Mouse (Mus musculus): ENCODE measurements at regions not wholly inside any gene's neighbourhood (a gene's known extent, or its start where the extent isn't known, plus 50 kb on each side); places are given as distances from the start of the nearest gene placed in this dataset.

DNA sequence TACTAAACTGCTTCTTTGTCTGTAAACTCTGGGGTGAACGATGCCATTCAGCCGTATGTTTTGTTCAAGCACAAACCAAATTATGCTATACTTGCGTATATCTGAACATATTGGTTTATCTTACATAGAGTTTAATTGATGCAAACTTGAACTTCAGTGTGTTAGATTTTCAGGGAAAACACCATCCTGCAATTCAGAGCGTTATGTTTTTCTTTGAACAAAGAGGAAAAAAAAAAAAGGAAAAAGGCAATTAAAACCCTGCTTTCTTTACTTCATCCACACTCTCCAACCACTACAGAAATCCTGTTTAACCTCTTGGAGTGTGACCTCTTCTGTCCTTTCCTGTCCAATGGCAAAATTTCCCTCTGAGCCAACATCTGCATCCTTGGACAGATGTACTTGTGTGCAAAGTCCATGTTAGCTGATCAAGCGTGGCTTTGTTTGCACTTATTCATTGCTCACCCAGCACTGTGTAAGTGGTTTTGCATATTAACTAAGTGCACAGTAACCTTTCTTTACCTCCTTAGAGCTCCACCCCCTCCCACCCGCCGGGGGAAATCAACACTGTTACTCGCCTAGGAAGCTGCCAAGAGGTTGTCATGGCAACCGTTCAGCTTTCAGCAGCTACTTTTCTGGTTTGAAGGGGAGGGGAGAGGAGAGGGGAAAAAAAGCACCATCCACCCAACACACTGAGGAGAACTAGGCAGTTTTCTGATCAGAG, 174.4 kb upstream of the Klf12 start:
- in situ Hi-C loops (cut with MboI, MseI): no loop called here

DNA sequence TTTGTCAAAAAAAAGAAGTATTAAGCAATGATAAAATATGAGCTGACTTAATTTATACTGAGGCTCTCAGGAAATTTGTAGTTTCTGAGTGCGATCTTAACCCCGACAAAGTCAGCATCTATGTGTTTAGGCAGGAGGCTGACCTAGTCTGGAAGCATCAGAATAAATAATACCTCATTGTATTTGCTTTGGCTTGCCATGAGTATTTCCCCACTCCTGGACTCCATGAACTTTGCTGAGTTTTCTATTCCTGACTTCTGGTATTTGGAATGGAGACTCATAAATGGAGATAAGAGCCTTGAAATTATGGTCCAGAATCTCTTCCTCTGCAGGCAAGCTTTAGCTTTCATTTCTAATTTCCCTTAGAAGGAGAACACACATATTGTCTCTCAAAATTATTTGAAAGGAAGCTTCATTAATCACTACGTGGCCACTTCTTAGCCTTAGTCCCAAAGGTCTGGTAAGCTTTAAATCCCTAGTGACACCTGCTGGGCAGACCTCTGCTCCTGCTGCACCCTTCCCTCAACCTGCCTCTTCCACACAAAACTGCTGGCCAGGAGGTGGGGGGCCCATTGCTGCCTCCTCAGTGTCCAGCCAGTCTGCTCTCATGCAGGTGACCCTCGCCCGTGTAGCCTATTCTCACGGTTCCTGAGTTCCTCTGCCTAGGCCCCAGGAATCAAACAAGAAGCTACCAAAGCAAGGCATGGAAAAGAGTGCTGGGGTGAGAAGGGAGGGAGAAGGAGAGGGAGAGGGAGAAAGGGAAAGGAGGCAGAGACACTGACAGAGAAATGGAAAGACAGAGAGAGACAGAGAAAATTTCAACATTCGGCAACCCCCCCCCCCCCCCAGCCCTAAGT, 173.6 kb upstream of the Klf12 start:
- in situ Hi-C loops (cut with MboI, MseI): no loop called here

DNA sequence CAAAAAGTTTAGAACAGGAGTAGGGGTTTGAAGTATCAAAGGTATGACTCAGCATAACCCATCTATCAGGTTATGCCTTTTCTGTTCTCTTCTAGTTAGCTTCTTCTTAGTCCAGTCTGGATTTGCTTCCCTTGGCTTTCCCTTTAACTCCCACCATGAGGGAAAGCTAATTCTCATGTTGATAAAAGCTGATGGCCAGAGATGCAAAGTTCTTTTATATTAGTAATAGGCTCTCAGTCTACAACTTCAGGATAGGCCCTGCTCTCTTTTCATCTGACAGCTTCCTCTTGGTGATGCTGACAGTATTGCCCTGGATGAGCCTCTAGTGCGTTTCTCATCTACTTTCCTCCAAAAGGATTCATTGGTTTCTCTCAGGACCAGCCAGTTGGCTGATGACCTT, 161.7 kb upstream of the Klf12 start:
- in situ Hi-C loops (cut with MboI, MseI): loop anchor here in 1 of 2 experiments (25.0 kb wide), 1 partner anchor 1109 kb away; no protein-coding TSS in a partner anchor

DNA sequence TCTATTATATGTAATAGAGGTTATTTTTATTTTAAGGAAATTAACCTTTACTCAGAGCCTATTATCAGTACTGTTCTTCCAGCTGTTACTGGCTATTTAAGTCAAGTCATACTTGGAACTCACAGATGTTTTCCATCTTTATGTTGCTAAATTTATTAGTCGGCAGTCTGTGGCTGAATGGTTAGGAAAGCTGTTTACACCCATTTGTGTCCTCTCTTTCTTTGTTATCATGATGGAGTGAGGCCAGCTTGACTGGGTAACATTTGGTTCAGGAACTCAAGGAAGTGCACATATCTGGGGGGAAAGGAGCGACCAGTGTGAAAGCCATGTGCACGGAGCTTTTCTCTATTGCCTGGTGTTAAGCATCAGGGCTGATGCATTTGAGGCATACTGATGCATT, 160.4 kb upstream of the Klf12 start:
- in situ Hi-C loops (cut with MboI, MseI): loop anchor here in 1 of 2 experiments (25.0 kb wide), 1 partner anchor 1108 kb away; no protein-coding TSS in a partner anchor

DNA sequence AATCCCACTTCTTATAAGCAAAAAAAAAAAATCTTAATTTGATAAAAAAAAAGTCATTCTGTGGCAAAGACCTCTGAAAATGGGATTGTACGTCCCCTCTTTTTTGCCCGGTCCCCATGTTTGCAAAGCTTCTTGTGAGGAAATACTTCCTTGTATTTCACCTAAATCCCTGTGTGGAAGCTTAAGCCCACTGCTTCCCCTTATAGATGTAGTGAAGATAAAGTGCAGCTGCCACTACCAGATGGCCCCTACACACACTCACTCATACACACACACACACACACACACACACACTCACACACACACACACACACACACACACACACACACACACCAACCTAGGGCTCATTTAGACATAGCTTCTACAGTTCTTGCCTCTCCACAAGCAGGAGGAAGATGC, 159.6 kb upstream of the Klf12 start:
- in situ Hi-C loops (cut with MboI, MseI): loop anchor here in 1 of 2 experiments (25.0 kb wide), 1 partner anchor 1107 kb away; no protein-coding TSS in a partner anchor

DNA sequence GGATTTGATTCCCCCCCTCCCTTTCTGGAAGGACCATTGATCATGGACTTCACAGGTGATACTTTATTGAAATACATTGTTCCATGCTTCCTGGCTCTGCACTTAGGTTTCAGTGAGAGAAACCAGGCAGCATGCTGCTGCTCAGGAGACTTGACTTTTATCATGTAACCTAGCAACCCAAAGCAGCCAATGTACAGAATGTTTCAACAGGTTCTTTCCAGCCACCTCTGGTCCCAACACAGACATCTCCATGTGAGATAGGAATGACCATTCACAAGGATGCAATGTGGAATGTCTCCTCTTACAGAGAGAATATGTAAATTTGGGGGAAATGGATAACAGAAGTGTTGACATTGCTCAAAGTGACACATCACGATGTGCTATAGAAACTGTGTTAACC, 153.1 kb upstream of the Klf12 start:
- in situ Hi-C loops (cut with MboI, MseI): loop anchor here in 1 of 2 experiments (25.0 kb wide), 1 partner anchor 1100 kb away; no protein-coding TSS in a partner anchor

DNA sequence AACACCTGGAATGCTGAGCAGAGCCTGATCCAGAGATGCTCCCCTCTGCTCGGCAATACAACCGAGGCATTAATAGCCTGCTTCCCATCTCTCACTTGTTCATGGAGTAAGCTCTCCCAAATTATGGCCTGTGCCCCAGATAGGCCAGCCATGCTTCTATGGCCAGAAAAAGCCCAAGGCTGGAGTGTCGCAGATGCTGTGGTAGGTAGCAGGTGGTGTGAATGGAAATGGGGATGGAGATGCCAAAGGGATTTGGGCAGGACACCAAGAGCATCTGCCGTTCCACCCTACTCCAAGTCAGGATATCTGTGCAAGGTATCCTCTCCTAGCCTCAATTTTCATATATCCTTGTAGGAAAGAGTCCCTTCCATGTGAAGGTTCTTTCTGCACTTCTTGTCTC, 145.2 kb upstream of the Klf12 start:
- in situ Hi-C loops (cut with MboI, MseI): loop anchor here in 1 of 2 experiments (25.0 kb wide), 1 partner anchor 1092 kb away; no protein-coding TSS in a partner anchor

DNA sequence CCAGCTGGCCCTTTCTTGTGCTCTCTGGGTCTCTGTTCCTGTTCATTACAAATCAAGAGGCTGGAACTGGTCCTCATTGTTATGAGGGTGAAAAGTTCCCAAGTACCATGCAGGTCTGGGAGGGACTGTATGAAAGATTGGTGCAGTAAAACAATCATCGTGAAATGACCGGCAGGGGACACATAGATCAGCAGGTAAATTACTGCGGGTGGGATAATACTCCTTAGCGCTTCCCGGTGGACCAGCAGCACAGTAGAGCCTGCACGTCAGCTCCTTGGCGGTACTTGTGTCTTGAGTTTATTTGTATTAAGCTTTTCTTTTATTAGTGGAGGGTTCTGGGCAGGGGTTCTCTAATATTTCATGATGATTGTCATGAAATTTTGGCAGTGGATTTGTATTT, 141.9 kb upstream of the Klf12 start:
- in situ Hi-C loops (cut with MboI, MseI): loop anchor here in 1 of 2 experiments (25.0 kb wide), 1 partner anchor 1089 kb away; no protein-coding TSS in a partner anchor

DNA sequence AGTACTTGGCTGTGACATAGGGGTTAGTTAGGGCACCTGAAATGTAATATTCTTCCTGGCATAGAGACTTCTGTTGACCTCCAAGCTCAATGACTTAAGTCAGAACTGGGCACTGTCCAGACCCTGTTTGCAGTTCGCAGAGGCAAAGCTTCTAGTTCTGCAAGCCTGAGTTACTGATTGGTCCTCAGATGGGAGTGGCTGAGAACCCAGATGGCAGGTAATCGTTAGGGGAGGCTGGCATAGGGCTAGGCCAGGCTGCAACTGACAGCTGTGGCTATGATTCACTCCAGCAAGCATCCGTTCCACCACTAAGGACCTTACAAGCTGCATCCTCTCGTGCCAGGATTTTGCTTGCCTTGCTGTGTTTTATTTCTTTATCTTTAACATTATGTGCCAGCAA, 139.3 kb upstream of the Klf12 start:
- in situ Hi-C loops (cut with MboI, MseI): no loop called here

DNA sequence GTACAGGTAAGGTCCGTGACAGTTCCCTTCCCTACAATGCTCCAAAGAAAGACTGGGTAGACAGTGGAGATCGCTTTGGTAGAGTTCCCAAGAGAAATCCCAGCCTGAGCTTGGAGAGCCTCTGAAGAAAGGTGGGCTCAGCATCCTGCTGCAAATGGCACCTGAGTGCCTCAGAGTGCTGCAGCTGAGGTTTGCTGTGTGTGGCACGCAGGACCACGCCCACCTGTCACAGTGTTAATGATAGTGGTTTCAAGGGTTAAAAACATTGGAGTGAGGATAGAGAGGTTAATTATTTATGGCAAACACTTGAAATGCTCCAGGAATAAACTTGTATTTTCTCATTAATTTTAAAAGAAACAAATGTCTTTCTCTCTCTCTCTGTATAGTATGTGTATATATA, 137.2 kb upstream of the Klf12 start:
- in situ Hi-C loops (cut with MboI, MseI): no loop called here

DNA sequence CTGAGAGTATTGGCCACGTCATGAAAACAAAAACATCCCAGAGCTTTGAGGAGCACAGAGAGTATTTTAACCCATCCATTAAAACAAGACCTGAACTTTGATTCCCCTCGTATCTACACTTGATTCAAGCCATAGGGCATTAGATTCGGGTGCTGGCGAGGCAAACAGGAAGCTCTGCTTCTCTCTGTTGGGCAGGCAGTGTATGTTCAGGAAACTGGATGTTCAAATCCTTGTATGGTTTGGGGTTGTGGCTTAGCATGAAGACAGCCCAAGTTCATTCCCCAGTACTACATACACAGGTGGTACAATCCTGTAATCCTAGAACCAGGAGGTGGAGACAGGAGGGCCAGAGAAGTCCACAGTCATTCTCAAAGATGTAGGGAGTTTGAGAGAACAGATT, 130.6 kb upstream of the Klf12 start:
- in situ Hi-C loops (cut with MboI, MseI): no loop called here

DNA sequence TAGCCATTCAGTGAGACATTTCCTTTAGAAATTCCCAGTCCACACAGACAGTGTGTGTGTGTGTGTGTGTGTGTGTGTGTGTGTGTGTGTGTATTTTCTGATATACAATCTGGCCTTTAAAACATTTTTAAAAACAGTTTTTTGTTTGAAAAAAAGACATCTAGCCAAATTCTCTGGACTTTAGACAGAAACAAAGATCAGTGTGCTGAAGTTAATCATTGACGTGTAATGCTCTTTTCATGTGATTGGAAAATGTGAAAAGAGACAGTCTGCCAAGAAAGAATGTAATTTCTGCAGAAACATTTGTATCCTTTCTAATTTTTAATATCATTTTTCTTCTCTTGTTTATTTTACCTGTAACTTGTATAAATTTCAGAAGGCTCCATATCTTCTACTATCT, 127.7 kb upstream of the Klf12 start:
- in situ Hi-C loops (cut with MboI, MseI): no loop called here

DNA sequence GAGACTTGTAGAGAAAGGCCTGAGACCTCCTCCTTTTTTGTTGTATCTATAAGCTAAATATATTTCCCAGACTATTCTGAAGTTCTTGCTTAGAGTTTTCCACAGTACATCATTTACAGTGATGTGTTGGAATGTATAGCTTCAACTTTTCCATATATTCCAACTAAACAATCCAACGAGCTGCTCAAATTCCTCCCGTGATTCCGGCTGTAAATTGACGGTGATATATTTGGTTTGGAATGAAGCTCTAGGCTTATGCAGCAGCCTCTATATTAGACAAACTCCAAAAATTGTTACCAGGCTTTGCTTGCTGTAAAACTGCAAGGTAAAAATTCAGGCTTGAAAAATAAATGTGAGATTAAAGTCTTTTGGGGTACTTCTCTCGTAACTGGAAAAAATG, 112.7 kb upstream of the Klf12 start:
- in situ Hi-C loops (cut with MboI, MseI): no loop called here

DNA sequence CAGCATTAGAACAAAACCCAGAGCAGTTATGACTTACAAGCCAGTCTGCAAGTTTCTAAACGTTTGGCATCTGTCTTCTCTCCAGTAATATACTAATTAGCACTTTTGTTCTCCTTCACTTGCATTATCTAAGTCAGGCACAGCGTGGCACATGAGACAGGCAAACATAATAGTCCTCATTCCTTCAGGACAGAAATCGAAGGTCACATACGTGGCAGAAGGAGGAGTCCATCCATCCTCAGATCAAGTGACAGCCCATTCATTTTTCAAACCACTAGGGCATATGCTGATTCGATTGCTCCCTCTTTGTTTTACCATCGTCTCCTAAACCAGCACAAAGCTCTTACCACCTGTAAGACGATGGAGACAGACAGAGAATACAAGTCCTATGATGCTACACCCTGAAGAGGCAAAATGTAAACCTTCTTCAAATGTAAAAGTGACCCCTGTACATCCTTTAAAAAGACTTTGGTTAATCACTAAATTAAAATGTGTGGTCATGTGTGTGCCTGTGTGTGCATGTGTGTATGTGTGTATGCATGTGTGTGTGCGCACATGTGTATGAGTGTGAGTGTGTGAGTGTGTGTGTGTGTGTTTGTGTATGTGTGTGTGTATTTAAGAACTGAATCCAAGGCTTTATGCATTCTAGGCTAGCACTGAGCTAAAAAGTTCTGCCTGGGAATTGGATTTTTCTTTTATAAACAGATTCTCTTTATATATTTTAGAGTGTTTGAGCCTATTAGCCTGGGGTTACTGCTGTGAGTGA, 90.9 kb upstream of the Klf12 start:
- in situ Hi-C loops (cut with MboI, MseI): no loop called here

DNA sequence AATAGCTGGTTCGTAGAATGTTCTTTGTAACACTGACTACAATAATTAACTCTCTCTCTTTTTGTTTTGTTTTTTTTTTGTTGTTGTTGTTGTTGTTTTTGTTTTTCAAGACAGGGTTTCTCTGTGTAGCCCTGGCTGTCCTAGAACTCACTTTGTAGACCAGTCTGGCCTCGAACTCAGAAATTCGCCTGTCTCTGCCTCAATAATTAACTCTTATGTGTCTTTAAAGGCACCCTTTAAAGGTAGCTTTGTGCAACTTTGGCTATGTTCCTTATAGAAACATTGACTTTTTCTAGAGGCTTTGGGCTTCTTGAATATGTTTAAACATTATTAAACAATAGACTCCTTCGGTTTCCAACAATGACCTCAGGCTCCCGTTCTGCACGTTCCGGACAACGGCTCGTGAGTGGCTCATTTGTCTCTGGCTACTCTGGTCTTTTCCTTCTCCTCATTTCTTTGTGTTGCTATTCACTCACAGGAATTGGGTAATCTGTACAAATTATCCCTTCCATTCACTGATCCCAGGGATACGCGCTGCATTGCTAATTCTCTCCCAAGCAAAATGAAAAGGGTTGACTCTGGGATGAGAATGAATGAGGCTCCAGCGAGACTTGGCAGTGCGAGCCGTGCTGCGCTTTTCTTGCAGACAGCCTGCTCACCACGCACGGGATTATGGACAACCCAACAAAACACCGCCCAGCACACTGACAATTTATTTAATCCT, 90.2 kb upstream of the Klf12 start:
- in situ Hi-C loops (cut with MboI, MseI): no loop called here

DNA sequence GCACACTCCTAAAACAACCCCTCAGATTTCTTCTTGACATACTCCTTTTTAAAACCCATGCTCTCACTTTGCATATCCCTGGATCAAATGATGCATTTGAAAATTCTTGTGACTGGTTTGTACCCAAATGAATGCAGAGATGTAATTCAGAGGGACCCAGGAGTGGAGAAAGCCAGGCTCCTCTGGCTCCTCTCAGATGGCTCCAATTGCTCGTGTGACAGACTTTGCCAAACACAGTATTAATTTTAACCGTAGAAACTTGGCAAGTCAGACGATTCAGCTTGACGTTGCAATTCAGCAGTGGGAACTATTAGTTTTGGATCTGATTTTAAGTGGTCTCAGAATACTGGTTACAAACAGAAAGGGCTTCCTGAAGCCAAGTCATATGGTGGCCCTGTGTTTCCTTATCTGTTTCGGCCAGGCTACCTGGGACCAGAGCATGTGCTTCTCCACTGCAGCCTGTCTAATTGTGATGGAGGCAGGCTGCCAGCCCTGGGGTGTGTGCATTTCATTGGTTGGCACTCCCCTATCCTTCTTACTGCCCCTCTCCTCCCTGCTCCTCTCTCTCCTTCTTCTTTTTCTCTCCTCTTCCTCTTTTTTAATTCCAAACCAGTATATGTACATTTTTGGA, 81.9 kb upstream of the Klf12 start:
- in situ Hi-C loops (cut with MboI, MseI): no loop called here

DNA sequence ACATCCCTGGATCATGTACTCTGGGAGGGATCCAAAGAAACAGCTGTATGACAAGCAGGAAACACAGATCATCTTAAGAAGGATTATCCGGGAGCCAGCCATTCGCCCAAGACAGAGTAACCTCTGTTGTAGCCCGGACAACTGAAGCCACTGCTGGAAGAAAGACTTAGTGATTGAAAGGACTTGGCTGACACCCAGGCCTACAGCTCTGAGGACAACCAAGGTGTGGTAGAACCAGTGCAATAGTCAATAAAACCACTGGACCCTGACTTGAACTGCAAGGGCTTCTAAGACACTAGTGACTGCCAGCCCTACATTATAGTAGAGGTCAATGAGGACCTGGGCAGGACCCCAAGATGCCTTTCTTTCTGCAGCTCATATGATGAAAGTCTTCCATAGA, 78.3 kb upstream of the Klf12 start:
- in situ Hi-C loops (cut with MboI, MseI): no loop called here

DNA sequence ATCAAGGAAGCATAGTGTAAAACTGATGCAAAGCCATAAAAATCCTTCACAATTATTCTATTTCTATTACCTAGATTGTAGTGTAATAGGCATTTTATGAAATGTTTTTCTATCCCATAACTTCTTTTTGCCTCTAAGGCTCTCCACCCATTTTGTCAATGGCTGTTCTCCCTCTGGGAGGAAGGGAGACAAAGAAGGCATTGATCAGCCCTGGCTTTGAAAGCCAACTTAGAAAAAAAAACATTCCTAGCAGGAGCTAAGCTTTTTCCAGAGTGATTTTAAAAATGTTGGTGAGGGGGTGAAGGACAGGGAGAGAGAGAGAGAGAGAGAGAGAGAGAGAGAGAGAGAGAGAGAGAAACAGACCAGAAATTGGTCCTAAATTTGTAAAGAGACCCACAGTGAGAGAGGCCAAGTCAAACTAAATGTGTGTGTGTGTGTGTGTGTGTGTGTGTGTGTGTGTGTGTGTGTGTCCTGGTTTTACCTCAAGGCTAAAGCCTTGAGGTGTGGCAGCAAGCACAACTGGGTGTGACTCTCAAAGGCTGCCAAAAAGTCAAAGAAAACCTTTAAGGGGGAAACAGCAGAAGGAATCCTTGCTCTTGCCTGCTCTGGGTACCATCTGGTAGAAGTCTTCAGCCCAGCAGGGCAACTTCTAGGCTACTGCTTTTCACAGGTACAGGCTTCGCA, 77.0 kb upstream of the Klf12 start:
- in situ Hi-C loops (cut with MboI, MseI): no loop called here

DNA sequence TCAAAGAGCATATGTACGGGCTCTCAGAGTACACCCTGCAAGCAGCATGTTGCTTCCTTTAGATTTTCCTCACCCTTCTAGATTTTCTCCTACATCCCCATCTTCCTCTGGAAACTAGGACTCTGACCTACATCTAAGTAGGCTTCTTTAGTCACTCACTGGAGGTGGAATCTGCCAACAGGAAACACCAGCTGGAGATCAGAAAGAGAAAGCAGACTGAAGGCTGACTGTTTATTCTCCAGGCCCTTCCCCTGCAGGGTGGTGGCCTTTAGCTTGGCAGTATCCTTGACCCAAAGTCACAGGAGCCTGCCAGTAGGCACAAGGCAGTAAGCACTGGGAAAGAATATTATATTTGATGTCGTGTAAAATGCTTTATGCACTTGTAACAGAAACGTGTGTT, 75.4 kb upstream of the Klf12 start:
- in situ Hi-C loops (cut with MboI, MseI): no loop called here

DNA sequence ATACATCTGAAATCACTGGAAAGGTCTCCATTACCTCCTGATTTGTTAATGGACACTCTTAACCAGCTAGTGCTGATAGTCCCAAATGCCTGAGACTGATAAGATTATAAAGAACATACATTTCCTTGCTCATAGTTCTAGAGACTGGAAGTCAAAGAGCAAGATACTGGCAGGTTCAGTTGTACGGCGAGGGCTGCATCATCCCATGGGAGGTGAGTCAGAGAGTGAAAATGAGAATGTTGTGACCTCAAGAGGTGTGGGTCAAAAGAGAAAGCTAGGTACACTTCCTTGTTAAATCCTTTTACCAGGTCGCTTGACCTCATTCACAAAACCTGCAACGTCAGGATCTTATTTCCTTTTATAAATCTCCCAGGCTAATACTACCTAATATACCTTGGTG, 72.7 kb upstream of the Klf12 start:
- in situ Hi-C loops (cut with MboI, MseI): no loop called here

Data from T-helper 17 cell (primary cell).